Mouse (Mus musculus) fibroblast of lung, adult 2 months (primary cell): ENCODE data around the gene Rassf1.

Experiments
- DNase-seq: peaks from one replicate; pipeline ENCODE4 v3.0.0-alpha.2; 2011; ENCODE audit warnings: low read depth

Rassf1 gene

GRCm38 (mm10) chr9:107603251-107603650, 51.9 kb downstream of the Rassf1 start:
- no peak for DNase-seq

GRCm38 (mm10) chr9:107605041-107605661, 53.8 kb downstream of the Rassf1 start:
- no peak for DNase-seq

- no peak for DNase-seq
Observed at GRCm38 (mm10) chr9:107606591-107606990, 55.2 kb downstream of the Rassf1 start.

- DNase-seq = no peak
Observed at GRCm38 (mm10) chr9:107607036-107607435, 55.7 kb downstream of the Rassf1 start.

GRCm38 (mm10) chr9:107607653-107608245, 56.4 kb downstream of the Rassf1 start:
- DNase-seq = no peak

GRCm38 (mm10) chr9:107608741-107609432, 57.5 kb downstream of the Rassf1 start, which contains the start of gene Sema3b:
TSS of gene Sema3b (minus strand) at chr9:107609229.
- no peak for DNase-seq

GRCm38 (mm10) chr9:107609433-107609830, 58.1 kb downstream of the Rassf1 start:
- no peak for DNase-seq

GRCm38 (mm10) chr9:107611456-107612190, 60.3 kb downstream of the Rassf1 start:
- no peak for DNase-seq
